20 mouse cellular contexts compared by ENCODE assay signal in the genomic region with DNA sequence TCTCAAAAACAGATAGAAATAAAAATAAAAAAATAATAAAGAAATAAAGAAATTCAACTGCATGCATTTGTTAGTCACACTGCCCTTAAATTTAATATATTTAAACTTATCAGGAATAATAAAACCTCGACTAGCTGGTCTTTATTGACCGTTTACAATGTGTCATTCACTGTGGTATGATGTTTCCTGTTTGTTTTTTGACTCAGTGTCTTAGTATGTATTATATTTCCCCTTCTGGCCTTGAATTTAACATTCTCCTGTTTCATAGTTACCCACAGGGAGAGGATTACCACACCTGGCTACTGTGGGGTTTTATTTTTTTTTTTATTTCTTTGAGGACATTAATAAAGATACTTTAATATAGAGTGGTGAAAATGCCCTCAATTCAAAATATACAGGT. TPM values are rescaled to one million over a fixed set of nuclear protein-coding genes. Genes with fewer than 3 reads are reported as not detected.
DNase-seq lines count a peak whose midpoint lies in the region; TF ChIP-seq lines count a peak whose summit lies in the region.
"Had no signal": no experiment of that assay in that cellular context is flagged by ENCODE, and none has a peak within 500 bp of the region (broad histone marks: within the 10 kb centered on the region; RNA-seq: fewer than 3 reads in every experiment).

No protein-coding gene starts in this region.

- peak; percentile 52 for DNase-seq in 3134 (ENCODE audit: extremely low read depth, insufficient read length, low spot score)
- DNase-seq in 416B (ENCODE audit: low read depth), result peak; percentile 67
- no peak for DNase-seq in thymus, postnatal 25 days
- DNase-seq in adrenal gland, postnatal 14 days, result no peak
- DNase-seq: adrenal gland, adult 2 months; adrenal gland, postnatal 10 days; adrenal gland, postnatal 36 days; cerebellum, adult 11-12 months; cerebellum, adult 2 months; cerebellum, adult 9-10 months; cerebellum, postnatal 10 days; cerebellum, postnatal 25 days; forebrain, postnatal 0 days had no signal

- H3K4me2 ChIP-seq in myocyte (ENCODE audit: low read depth), result peak overlapping the region; percentile 9
- H3K4me2 ChIP-seq: embryonic facial prominence, embryonic 12.5 days; forebrain, embryonic 13.5 days; forebrain, embryonic 15.5 days had no signal

- no peaks in the 10 kb centered on the region for H3K79me2 ChIP-seq in myocyte (ENCODE audit: control insufficient read depth, insufficient read depth)

- no peaks in the 10 kb centered on the region for H3K27me3 ChIP-seq in myocyte (ENCODE audit: control insufficient read depth, insufficient read depth, insufficient read length)
- H3K27me3 ChIP-seq: embryonic facial prominence, embryonic 12.5 days; forebrain, embryonic 13.5 days; forebrain, embryonic 15.5 days had no signal

- TF ChIP-seq POLR2A in myocyte (IDR thresholded peaks at IDR 0.05; ENCODE audit: insufficient read length, low read depth), result no peak

- H3ac ChIP-seq in myocyte (ENCODE audit: control insufficient read depth, insufficient read length), result no peak overlapping the region

- H3K4me3 ChIP-seq in myocyte, result no peak overlapping the region
- H3K4me3 ChIP-seq: embryonic facial prominence, embryonic 10.5 days; embryonic facial prominence, embryonic 12.5 days; forebrain, embryonic 13.5 days; forebrain, embryonic 15.5 days had no signal

- H3K36me3 ChIP-seq in myocyte (ENCODE audit: control insufficient read depth, insufficient read depth), result no peaks in the 10 kb centered on the region
- H3K36me3 ChIP-seq: embryonic facial prominence, embryonic 10.5 days; embryonic facial prominence, embryonic 12.5 days; forebrain, embryonic 15.5 days had no signal

TF ChIP-seq in myocyte, 11 proteins besides CTCF, POLR2A, EP300 and RAD21:
- TF ChIP-seq CEBPB (IDR thresholded peaks at IDR 0.05; ENCODE audit: insufficient read depth, poor library complexity, severe bottlenecking) (no peak), USF1 (IDR thresholded peaks at IDR 0.05; ENCODE audit: low read depth) (no peak), MAX (IDR thresholded peaks at IDR 0.05; ENCODE audit: low read depth) (no peak), MYOD1 (IDR thresholded peaks at IDR 0.05; ENCODE audit: control insufficient read depth in 1 of 3, insufficient read length in 2 of 3, low read depth in 2 of 3) (no peak), SRF (IDR thresholded peaks at IDR 0.05; ENCODE audit: control insufficient read depth, insufficient read length, low read depth) (no peak), MYOG (IDR thresholded peaks at IDR 0.05; ENCODE audit: control insufficient read depth in 1 of 3, insufficient read depth in 1 of 3, insufficient read length in 2 of 3, low read depth in 2 of 3) (no peak), REST (IDR thresholded peaks at IDR 0.05; ENCODE audit: insufficient read depth, insufficient read length) (no peak), POLR2AphosphoS2 (IDR thresholded peaks at IDR 0.05; ENCODE audit: insufficient read length, low read depth) (no peak), TCF3 (IDR thresholded peaks at IDR 0.05; ENCODE audit: insufficient read length, low read depth) (no peak), TCF12 (IDR thresholded peaks at IDR 0.05; ENCODE audit: insufficient read depth, poor library complexity, severe bottlenecking) (no peak), E2F4 (IDR thresholded peaks at IDR 0.05; ENCODE audit: insufficient read depth) (no peak)

RNA-seq across cellular contexts. Expression of a gene that starts 8.4 kb away (rescaled TPM):
- 0.04 TPM for polyA plus RNA-seq in myocyte (2012; fragmentation: generic; extraction: Trizol)
- not detected in 2 replicates for total RNA-seq in adrenal gland, postnatal 14 days (2021)
- total RNA-seq: adrenal gland, adult 2 months; adrenal gland, postnatal 10 days; adrenal gland, postnatal 36 days; MEL had no signal

RNA-seq across cellular contexts. Expression of a gene that starts 47.6 kb away (rescaled TPM):
- polyA plus RNA-seq in myocyte (2012; fragmentation: generic; extraction: Trizol), result 0.16 TPM
- not detected in 2 replicates for total RNA-seq in adrenal gland, postnatal 14 days (2021)
- total RNA-seq: adrenal gland, adult 2 months; adrenal gland, postnatal 10 days; adrenal gland, postnatal 36 days; forebrain, postnatal 0 days; MEL had no signal
- polyA plus RNA-seq: adrenal gland, adult 2 months; cerebellum, adult 2 months; embryonic facial prominence, embryonic 10.5 days; embryonic facial prominence, embryonic 12.5 days; forebrain, embryonic 11.5 days; forebrain, embryonic 13.5 days; forebrain, embryonic 15.5 days; forebrain, postnatal 0 days had no signal

Comparison
In these comparisons a context has a peak if more than half of its experiments do, and no peak if none do; other contexts are left out.
1. DNase-seq: peak in 3134 (single experiment) and 416B (single experiment); none in thymus, postnatal 25 days (single experiment) and adrenal gland, postnatal 14 days (single experiment).